Mouse (Mus musculus) erythroblast, adult 5-6 weeks (primary cell): Measurements from ENCODE around the gene Abl2. TPM values are rescaled to one million over a fixed set of nuclear protein-coding genes. Genes with fewer than 3 reads are reported as not detected.

Experiments
- ATAC-seq: replicated peaks from 2 replicates; pipeline ENCODE4 v1.8.0; 2016; ENCODE audit warnings: moderate number of reproducible peaks, mild to moderate bottlenecking, moderate TSS enrichment, inconsistent platforms; ENCODE audit not compliant: poor library complexity, low FRiP score, severe bottlenecking
- total RNA-seq, 2 experiments: library from RNA; stranded (forward) in 1 of 2; stranded (reverse) in 1 of 2; fragments of 150-400 nt in 1 of 2; fragments of 200-764, 138-1000 nt in 1 of 2; gene quantifications; 2 replicates each; pipeline versions ENCODE4 v1.2.3 to v1.2.4; 2015 to 2017; ENCODE audit warnings: low replicate concordance in 2 of 2

The Abl2 gene
- total RNA-seq, 2 experiments from 2014 or later = 1.5 to 8.6 TPM

GRCm38 (mm10) chr1:156624231-156624630, 65.6 kb downstream of the Abl2 start:
- ATAC-seq = no peak

- ATAC-seq = no peak
Observed at GRCm38 (mm10) chr1:156626729-156627128, 68.1 kb downstream of the Abl2 start.

- no peak for ATAC-seq
Observed at GRCm38 (mm10) chr1:156629984-156630383, 71.4 kb downstream of the Abl2 start.

- ATAC-seq = no peak
Observed at GRCm38 (mm10) chr1:156630965-156631364, 72.4 kb downstream of the Abl2 start.

- no peak for ATAC-seq
Observed at GRCm38 (mm10) chr1:156633095-156633494, 74.5 kb downstream of the Abl2 start.

- ATAC-seq = no peak
Observed at GRCm38 (mm10) chr1:156635148-156635547, 76.6 kb downstream of the Abl2 start.

- ATAC-seq = no peak
Observed at GRCm38 (mm10) chr1:156639455-156639854, 80.9 kb downstream of the Abl2 start.

DNA sequence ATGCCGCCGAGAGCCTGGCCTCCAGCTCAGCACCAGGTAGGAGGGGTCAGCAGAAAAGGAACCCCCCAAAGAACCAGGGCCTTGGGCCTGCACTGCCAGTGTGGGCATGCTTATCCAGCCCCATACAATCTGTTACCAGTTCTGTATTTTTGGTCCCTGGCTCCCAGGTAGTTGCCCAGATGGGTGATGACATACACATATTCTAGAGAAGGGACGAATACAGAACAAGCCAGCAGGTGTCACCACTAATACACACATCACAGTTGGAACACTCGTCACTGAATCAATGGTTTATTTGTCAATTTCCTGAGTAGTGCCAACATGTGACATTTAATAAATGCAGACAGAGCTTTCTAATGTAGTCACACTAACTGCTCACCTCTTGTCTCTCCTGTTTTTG, 82.0 kb downstream of the Abl2 start:
- no peak for ATAC-seq

GRCm38 (mm10) chr1:156641808-156642207, 83.2 kb downstream of the Abl2 start:
- ATAC-seq = no peak

- no peak for ATAC-seq
Observed at GRCm38 (mm10) chr1:156642813-156643212, 84.2 kb downstream of the Abl2 start.

GRCm38 (mm10) chr1:156644061-156644460, 85.5 kb downstream of the Abl2 start:
- no peak for ATAC-seq

DNA sequence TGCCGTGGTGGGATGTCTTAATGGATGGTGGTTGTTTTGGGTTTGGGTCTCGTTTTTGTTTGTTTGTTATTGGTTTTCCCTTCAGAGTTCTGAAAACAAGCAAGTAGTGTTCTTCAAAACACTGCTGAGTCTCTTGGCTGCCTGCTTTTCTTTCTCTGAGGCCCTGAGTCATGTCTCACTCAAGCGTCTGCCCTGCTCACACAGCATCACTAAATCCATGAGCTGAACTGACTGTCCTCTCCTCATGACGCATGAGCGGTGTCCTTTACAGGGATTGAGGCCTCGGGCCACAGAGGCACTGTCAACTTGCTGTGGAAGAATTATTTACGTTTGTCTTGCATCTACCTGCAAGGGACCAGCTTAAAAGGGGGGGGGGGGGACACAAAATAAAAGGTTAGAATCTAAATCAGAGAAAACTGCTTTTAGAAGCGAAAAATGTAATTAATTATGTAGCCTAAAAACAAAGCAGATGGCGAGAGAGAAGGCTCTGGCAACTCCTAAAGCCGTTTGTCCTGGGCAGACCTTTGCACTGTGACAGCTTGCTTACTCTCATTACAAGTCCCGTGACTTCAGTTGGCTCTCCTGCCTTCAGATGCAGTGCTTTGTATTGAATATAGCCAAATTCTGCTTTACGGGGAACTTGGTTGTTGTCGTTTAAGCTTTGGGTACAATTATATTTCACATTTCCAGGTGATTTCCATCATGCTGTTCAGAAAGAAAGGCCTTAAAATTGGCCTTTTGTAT, 86.4 kb downstream of the Abl2 start:
- no peak for ATAC-seq

DNA sequence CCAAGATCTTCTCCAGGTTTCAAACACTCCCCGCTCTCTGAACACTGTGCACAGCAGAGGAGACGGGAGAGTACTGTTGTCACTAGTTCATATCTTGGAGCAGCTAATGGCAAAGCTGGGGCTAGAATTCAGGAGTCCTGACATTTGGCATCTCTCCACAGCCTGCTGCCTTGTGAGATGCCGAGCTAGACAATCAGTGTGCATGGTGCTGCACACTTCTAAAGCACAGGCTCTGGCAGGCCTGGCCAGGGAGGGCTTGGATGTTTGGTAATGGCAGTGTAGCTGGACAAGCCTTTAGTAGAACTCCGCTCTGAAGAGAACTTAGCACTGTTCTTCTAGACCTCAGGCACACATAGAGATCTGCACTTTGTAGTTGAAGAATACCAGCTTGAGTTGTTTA, 87.4 kb downstream of the Abl2 start:
- no peak for ATAC-seq

DNA sequence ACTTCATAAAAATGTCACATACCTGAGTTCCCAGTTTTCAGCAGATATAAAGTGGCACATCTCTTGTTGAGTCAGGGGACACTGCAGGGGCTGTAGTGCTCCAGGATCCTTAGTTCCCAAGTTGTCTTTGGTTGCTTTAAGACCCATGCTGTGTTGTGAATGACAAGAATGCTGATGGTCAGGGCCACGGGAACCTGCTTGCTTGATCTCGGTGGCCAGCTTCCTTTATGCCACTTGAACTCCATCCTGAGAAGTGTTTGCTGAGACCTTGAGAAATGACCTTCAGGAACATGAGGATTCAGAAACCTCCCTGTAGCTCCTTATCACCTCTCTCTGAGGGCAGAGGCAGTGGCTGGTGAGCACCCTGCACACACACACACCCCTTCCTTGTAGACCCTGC, 90.1 kb downstream of the Abl2 start:
- no peak for ATAC-seq

DNA sequence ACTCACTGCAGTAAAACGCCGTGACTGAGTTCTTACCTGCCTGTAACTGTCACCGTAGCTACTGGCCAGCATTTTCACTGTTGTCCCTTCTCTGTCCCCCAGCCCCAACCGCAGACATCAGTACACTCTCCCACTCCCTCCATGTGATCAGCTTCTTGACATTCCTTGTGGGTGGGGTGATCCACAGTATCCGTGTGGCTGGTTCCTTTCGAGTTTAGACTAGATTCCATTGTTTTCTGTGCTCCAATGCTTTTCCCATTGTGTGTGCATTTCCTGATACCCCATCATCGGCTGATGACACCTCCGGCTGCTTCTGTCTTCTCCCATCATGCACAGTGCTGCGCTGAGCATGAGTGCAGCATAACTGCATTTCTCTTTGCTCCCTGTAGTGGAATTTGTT, 92.0 kb downstream of the Abl2 start:
- ATAC-seq = no peak

- ATAC-seq = no peak
Observed at GRCm38 (mm10) chr1:156652189-156652822, 93.7 kb downstream of the Abl2 start.

- ATAC-seq = no peak
Observed at GRCm38 (mm10) chr1:156654735-156655530, 96.3 kb downstream of the Abl2 start.

- no peak for ATAC-seq
Observed at GRCm38 (mm10) chr1:156657523-156657922, 98.9 kb downstream of the Abl2 start.

DNA sequence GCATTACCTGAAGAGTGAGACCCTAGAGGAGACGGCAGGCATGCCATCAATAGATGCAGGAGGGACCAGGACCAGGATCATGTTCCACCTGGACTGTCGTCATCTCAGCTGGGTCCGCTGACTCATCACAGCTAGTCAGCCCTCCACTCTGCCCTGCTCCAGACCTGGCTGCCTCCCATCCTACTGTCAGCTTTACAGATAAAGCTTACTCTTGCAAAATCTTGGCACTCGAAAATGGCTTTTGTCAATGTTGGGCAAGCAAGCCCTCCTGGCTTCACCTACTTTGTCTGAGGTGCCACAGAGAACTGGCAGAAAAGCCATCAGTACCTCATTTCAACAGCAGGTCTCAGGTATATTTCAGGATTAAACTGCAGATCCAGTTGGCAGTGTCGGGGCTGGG, 100.1 kb downstream of the Abl2 start:
- ATAC-seq = no peak

GRCm38 (mm10) chr1:156659906-156660659, 101.5 kb downstream of the Abl2 start:
- no peak for ATAC-seq
